Mouse (Mus musculus) forelimb bud, embryonic 11.5 days (tissue): ENCODE results near the gene Gchfr.
A peak's percentile ranks its signal among the peaks of the same experiment; 100 is the strongest.

Experiments
- DNase-seq: peaks from one replicate; pipeline ENCODE4 v3.0.0-alpha.2; 2012; ENCODE audit warnings: low read depth, low spot score

The Gchfr gene

DNA sequence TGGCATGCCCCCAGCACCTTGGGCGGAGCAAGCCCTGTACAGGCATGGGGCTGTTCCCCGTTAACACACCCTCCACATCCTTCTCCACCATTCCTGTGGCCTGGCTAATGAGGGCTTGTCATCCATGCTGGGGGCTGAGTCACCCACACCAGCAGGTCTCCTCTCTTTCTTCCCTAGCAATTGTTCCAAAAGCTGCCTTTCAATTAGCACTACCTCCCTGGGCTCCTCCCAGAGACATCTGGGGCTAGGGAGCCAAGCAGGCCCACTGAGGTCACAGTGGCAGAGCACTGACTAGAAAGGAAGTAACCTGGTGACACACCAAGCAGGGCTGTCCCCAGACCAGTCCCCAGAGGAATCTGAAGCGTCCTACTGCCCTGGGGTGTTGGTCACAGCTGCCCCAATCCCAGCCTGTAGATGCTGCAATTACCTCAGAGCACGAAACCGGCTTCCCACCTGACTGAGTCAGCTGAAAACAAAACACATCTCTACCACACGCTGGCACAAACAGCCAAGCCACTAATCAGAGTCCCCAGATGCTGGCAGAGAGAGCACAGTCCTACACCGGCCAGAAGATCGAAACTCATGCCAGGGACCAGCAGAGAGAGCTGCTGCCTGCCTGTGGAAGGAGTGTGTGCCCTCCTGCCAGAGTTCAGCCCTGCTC lies 6.5 kb downstream of the Gchfr start, which contains the start of gene Gm14137:
Gene Gm14137 (plus strand): TSS at position 519 of the 661 bp plus-strand sequence.
- DNase-seq = no peak

DNA sequence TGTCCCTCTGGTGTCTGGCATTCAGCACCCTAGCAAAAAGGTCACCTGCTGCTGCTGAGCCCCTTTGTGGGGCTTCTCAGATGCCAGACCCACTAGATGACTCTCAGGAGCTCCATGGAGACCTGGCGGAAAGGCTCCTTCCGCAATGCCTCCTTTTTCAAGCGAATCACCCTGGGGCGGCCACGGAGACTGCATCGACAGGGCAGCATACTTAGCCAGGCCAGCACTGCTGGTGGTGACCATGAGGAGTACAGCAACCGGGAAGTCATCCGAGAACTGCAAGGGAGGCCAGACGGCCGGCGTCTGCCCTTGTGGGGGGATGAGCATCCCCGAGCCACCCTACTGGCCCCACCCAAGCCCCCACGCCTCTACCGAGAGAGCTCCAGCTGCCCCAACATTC lies 7.3 kb downstream of the Gchfr start:
- no peak for DNase-seq

DNA sequence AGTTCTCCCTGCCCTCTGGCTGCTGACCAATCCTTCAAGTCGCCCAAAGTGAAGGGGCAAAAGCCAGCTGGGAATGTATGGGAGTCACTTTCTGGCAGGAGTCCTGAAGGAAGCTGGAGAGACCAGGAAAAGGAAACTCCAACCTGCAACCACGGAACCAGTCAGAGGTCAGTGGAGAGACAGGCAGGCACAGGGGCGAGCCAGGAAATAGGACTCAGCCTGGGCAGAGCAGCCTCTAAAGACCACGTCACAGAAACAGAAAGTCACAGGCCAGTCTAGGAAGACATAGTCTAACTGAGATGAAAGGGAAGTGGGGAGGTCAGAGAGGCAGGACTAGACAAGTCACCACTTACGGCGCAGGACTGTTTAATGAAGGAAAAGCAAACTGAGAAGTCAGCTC lies 8.0 kb downstream of the Gchfr start:
- no peak for DNase-seq

DNA sequence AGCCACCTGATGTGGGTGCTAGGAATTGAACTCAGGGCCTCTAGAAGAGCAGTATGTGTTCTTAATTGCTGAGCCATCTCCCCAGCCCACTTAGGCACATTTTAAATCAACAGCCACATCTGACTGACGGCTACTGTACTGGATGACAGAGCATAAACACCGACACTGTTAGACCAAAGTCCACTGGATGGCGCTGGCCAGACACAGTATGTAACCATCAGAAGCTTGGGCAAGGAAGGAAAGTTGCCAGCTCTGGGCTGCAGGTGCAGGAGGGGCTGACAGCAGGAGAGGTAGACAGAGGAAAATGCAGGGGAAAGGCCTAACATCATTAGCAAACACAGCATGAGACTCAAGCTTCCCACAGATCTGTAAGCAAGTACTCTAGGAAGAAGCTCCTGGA lies 9.2 kb downstream of the Gchfr start:
- DNase-seq = no peak

DNA sequence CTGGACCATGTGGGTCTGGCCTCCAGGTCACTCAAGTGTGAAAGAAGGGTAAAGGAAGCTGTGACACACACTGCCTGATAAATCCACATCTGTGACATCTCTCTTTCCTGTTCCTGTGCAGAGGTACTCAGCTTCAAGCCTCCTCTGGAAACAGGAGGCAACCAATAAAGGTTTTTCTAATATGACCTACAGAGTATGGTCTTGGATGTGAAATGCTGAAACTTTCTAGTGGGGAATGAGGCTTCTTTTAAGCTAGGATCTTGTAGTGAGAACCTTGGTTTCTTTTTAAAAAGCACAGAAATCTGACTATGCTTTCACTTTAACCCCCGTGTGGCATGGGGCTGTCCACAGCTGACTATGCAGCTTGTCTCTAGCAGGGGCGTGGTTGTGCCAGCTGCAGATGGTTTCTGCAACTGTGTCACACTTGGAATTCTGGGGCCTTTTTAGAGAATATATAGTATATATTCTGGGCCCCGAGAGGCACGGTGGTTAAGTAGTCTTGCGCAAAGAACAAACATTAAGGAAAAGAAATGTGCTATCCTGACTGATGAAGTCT lies 9.9 kb downstream of the Gchfr start:
- no peak for DNase-seq

DNA sequence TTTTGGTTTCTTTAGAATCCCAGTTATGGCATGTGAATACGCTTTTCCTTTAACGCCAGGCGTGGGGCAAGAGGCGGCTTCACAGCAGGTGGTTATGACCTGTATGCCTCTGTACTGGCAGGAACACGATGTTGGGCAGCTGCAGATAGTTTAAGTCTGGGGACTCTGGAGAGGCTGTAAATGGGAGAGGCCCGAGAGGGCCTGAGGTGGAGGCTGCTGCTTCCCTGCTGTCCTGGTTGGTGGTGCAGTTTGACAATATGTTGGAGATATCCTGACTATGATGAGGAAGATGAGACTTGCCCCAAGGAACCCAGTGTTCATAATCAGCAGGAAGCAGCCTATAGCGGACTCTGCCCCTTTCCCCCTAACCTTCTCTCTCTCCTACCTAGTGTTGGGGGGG lies 15.3 kb downstream of the Gchfr start:
- no peak for DNase-seq

DNA sequence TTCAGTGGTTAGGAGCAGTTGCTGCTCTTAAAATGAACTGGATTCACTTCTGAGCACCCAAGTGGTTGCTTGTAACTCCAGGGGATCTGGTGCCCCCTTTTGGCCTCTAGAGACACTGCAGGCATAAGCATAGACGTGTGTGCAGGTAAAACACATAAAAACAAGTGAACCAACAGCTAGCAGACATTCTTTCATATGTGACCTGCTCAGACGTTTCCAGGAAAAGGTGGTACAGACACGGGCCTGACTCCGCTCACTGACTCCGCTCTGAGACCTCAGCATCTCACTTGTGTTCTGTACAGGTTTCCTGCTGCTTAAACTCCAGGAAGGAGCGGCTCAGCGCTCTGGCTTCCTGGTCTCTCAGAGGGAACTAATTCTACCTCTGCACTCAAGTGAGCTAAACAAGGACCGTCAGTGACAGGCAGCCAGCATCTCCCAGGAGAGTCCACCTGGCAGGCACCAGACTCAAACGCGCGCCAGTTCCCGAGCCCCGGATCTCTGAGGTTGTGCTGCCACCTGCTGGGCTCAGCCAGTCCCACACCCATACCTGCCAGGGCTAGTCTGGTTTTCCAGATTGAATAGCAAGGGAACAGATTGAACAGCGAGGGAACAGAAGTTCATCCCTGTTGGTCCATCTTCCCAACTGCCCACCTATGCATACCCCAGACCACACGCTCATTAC lies 21.6 kb downstream of the Gchfr start:
- DNase-seq = peak; percentile 72

DNA sequence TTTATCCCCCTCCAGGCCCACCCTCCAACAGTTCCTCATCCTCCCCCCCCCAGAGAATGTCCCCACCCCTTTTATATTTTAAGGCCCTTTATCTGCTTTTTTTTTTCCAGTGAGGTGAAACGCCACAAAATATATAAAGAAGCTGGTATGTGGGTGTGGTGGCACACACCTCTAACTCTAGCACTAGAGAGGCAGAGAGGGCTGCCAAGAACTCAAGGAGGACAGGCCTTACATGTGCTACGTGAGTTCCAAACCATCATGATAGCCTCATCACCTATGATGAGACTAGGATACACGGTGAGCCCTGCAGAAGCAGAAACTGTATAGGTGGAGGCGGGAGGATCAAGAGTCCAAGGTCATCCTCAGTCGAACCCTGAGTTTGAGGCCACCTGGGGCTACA lies 23.4 kb downstream of the Gchfr start:
- no peak for DNase-seq

DNA sequence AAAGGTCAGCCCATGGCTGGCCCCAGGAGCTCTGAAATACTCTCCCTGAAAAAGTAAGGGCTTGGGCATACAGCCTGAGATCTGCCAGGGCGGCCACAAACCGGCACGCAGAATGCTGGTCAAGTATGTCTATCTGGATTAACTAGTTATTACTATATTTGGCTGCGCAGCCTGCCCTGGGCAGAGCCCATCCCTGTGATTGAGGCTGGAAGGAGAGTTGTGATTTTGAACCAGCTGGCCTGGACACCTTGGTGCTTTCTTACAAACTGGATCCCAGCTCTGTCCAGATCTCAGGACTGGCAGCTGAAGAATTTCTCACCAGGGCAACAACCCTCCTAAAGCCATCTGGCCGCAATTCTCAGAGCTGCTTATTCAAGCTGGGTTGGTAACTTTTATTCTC lies 26.6 kb downstream of the Gchfr start:
- no peak for DNase-seq

DNA sequence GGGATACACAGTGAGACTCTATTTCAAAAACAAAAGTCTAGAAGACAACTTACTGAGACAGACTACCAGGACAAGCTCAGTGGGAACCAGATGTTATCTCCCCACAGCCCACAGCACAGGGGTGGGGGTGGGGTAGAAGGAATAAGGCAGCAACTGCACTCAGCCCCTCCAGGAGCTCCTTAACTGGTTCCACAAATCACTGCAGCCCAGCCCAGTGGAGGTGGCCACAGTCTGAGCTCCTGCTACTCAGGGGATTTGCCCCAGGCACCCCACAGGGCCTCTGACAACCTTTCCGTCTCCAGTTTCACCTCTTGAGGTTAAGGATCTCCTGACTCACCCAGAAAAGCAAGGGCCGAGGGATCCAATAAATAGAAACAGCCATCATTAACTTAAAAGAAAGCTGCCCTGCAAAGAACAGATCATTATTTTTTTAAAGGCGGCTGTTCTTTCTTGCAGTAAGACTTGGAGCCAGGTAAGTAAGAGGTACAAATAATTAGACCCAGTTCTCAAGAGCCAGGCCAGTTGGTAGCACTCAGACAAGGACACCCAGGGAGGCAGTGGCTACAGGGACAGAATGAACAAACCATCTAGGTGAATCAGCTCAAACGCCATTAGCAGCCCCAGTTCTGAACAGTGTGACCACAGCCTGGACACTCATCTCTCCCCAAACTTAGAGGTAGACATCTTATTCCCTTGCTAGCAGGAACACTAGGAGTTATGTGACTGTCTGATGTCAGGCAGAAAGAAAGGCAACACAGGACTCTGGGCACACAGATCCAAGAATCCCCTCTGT lies 28.9 kb downstream of the Gchfr start:
- DNase-seq = peak; percentile 61

DNA sequence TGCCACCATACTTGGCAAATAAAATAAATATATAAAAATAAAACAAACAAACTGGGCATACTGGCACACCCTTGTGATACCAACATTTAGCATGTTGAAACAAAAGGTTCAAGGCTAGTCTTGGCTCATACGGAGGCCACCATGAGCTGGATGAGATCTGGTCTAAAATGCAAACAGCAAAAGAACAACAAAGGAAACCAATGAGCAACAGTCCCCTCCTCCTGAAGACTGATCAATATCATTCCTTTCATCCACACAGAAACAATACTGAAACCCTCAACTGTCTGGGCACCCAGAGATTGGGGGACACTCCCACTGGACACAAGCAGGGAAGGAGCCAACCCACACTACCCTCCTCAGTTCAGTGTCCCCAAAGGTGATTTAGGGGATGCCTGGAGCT lies 29.9 kb downstream of the Gchfr start:
- DNase-seq = no peak

DNA sequence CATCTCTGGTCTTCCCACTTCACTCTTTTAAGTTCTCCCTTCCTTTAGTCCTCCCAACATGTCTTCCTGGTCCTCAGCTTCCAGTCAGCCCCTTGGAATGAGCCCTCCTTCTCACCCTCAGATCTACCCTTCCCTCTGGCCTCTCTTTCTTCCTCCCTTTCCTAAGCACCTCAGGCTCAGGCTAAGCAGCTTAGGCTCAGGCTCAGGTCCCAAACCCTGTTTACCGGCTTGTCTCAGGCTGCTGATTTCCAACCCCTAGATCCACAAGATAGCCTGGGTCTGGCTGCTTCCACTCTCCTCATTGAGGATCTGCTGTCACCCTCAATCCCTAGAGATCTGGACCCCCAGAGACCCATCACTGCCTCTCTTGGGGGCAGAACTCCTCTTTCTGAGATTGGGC lies 30.5 kb downstream of the Gchfr start:
- DNase-seq = no peak

DNA sequence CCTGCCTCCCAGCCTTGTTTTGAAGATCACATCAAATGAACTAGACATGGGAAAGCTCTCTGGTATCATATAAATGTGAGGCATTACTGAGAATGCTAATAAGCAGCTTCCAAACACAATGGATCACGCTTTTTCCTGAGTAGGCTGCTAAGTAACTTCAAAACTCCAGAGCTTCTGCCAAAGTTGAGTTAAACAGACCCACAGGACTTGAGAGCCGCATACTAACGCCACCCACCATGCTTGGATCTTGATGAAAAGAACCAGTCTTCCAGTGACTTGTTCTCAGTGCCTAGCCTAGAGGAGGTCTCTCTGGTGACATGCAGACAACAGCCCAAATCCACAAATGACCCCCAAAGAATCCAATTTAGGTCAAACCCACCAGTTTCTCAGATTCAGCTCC lies 31.4 kb downstream of the Gchfr start:
- no peak for DNase-seq

DNA sequence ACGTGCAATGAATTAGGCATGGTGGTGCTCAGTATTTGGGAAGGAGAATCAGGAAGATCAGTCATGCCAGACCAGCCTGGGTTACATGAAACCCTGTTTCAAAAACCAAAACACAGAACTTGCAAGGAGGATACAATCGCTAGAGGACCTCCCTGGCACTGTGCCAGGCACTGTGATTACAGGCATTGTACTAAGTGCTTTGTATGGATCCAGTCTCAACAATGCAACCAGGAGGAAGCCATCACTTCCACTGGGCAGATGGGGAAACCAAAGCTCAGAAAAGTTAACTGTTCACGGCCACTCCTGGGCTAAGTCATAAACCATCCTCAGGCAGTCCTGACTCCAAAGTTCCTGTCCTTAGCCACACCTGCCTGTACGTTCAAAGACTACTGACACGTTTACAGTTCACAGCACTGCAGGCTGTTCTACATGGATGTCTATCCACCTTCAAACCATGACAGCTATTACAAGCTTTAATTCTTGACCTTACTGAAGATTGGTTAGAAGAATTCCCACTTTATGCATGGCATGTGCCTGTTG lies 35.4 kb downstream of the Gchfr start:
- DNase-seq = no peak

DNA sequence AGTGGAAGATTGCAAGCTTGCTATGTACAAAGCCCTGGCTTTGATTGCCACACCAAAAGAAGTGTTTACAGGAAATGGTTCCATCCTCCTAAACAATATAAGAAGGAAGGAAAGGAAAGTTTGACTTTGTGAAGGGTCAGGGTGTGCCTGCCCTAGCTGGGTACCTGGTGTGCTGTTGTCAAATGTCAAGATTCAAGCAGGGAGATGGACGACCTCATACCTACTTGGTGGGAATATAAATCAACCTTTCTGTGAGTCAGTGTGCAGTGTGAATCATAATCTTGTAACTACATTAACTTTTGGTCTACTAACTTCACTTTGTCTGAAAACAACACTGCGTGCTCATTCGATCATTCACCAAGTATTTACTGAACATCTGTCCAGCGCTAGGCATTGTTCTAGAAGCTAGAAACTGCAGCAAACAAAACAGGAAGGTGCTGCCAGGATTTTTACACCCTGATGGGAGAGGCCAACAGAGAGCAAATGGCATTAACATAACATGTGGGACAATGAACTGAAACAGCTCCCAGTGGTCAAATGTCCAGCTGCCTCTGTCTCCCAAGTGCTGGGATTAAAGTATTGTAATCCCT lies 36.4 kb downstream of the Gchfr start:
- no peak for DNase-seq

DNA sequence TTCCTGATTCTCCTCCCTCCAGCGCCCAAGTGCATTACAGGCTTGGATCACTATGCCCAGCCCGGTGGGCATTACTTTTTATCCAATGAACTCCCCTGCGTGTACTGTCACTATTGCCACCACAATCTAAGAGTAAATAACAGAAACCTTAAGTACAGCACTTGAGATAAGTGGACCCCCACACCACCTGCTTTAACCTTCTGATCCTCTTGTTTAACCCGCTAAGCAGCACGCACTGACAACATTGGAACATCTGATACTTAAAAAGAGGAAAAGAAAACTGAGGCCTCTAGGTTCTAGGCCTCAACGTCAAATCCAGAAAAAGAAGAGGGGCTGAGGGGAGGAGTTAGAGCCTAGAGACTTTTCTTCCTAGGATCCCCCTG lies 40.4 kb downstream of the Gchfr start:
- DNase-seq = no peak

DNA sequence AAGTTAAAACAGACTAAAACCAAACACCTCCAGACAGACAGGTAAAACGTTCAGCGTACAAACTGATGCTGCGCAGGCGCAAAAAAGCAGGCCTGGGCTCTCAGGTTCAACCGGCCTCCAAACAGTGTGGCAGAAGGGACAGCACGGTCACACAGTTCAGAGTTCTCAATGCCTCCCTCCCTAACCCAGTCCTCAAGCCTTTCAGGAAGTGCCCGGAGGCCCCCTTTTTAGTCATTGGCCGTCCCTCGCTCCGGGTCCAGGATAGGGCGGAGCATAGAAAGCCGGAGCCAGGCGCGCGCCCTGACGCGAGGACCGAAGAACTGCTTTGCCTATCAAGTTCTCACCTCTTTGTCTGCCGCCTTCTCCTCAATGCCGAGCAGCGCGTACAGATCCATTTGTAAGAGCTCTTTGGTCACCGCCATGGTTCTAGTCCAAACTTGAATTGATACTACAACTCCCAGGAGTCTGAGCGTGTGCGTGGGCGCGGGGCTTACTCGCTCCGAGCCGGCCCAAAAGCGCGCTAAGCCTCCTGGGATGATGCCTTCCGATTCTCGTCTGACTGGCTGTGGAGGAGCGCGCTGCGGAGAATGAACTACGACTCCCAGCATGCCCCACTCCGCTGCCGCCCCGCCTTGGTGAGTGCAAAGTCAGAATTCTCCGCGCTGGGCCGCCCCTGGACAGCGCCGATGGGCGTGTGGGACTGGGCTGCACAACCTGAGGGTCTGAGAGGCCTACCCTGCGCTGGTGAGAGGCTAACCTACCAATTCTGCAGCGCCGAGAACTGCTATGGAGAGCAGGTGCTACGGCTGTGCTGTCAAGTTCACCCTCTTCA lies 41.0 kb downstream of the Gchfr start, which contains the start of the genes Zfyve19 and Dnajc17:
Gene Zfyve19 (plus strand): TSS at position 274 of the 832 bp plus-strand sequence.
Gene Dnajc17 (minus strand): TSS at position 452 of the 832 bp plus-strand sequence.
- DNase-seq = peak; percentile 95

DNA sequence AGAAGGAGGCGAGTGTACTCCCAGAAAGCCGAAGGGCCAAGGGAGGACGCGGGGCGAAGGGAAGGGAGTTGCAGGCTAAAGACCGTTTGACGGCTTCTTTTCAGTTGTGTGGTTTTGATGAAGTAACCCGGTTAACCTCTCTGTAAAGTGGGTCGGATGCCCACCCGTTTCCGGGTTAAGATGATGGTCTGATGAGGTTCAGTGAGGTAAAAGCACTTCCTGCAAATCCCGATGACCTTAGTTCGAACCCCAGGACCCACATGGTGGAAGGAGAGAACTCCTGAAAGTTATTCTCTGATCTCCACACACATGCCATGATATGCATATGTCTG lies 41.6 kb downstream of the Gchfr start:
- DNase-seq = peak; percentile 16
